Mouse (Mus musculus) retina, postnatal 7 days (tissue): ENCODE measurements around the gene Hpse2.
"Not testable (repeated sequence)": the region's sequence is repeated elsewhere in the genome, so short reads cannot be mapped to it uniquely, and the experiment has no call there.

Experiments
- DNase-seq: peaks from one replicate; pipeline ENCODE4 v3.0.0-alpha.2; 2012; ENCODE audit warnings: low read depth, low spot score

Gene Hpse2

GRCm38 (mm10) chr19:43388017-43388904 is at the start of gene Hpse2:
Hpse2 (minus strand) TSS chr19:43388355.
- no peak for DNase-seq

GRCm38 (mm10) chr19:43427446-43428224 is 39.5 kb upstream of the Hpse2 start:
- no peak for DNase-seq

- no peak for DNase-seq
Measured at GRCm38 (mm10) chr19:43424082-43424481, 35.9 kb upstream of the Hpse2 start.

DNA sequence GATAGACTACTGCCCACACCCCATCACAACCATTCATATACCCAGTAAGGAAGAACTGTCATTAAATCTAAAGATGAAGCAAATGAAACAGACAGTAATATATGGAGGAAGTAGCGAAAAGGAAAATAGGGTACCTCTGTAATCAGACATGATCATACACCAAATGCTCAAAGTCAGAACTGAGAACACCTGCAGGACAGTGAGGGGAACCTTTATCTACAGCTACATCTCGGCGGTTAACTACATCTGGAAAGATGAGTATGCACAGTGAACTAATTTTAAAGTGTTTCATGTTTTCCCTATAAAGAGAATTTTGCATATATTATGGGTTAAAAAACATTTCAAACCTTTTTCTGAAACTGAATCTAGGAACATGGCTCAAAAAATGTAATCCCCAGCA is 32.4 kb upstream of the Hpse2 start:
- no peak for DNase-seq

- no peak for DNase-seq
Measured at GRCm38 (mm10) chr19:43415565-43415964, 27.4 kb upstream of the Hpse2 start.

DNA sequence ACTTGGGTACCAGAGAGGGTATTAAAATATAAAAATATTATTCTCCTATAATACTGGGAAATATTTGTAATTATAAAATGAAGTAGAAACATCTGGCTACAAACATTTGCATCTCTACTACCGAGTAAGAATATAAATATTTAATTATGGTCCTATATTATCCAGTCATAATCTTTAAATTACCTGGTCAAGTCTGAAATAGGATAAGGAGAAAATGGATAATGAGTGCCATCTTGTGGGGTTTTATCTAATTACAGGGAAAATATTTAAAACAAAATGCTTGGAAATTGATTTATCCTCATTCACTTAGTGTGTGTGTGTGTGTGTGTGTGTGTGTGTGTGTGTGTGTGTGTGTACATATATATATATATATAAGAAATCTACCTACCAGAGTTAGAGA is 19.0 kb upstream of the Hpse2 start:
- DNase-seq = no peak

DNA sequence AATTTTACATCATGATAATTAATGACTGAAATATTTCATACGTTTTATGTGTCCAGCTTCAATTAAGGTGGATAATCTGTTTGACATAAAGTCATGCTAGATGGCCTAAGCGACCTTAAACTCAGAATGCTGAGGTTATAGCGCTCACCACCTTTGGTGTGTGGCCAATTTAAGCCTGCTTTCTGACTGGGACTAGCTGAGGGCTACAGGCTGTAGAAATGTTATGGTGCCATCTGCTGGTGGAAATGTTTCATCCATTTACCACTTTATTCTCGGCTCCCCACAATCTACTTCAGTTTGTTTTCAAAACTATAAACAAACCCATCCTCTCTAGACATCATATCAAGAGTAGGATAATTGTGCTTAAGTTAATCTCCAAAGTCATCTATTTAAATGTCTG is 8.2 kb upstream of the Hpse2 start:
- peak; percentile 50 for DNase-seq

DNA sequence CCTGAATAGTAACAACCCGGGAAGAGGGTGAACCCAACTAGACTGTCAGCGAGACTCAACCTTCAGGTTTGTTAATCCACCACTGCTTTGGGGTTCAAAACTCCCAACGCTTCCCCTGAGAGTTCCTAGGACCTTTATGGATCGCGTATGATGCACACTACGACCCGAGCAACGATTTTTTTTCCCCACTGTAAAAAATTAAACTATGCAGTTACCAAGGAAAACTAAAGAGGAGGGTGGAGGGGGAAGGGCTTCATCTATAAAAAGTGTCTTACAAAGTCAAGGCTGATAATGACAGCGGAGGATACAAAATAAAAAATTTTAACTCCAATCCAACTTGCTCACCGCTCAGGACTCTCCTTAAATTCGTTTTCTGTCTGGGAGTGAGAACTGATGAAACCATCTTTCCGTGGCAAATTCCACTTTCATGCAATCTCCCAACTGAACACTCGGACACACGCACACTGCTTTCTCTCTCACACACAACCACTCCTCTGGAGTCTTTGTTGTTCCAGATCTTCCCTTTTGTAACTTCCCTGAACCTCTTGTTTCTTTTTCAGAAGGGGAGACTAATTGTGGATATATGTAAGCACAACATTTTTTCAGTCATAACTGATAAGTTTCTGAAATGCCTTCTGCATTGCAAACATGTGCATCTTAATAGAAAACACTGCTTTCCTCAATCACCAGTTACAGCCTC is 934 bp downstream of the Hpse2 start:
- no peak for DNase-seq

DNA sequence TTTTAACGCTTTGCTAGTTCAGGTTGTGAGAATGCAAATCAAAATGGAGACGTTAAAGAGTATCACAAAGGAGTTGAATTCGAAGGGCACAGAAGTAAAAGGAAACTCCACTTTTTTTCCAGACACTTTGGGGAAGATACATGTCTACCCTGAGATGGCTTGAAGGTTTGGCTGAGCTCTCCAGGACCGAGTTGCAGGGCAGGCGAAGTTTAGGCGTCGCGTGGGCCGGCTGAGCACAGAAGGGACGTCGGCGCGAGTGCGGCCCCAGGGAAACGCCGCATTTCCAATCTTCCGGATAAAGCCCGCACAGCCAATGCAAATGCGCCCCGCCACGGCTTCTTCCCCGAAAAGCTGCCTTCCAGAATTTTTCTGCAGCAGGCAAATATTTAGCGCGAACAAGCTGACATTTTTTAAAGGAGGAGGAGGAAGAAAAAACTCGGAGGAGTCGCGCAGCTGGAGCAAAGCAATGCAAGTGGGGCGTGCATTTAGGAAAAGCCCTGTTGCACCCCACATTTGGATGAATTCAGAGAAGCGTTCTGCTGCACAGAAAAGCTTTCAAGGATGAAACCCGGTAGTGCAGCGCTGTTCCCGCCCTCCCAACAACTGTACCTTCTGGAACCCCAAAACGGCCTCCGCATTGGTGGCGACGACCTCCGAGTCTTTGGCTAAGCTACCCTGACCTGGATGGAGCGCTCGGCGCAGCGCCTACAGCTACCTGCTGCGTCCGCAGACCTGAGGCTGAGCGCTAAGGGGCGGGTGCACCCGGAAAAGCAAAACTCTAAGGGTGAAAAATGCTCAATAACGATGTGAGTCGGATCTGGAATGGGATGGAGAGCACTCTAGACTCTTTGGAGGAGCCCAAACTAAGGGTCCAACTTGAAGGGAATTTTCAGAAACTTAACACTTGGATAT is 1.9 kb downstream of the Hpse2 start:
- no peak for DNase-seq

GRCm38 (mm10) chr19:43385451-43385850 is 2.7 kb downstream of the Hpse2 start:
- no peak for DNase-seq

DNA sequence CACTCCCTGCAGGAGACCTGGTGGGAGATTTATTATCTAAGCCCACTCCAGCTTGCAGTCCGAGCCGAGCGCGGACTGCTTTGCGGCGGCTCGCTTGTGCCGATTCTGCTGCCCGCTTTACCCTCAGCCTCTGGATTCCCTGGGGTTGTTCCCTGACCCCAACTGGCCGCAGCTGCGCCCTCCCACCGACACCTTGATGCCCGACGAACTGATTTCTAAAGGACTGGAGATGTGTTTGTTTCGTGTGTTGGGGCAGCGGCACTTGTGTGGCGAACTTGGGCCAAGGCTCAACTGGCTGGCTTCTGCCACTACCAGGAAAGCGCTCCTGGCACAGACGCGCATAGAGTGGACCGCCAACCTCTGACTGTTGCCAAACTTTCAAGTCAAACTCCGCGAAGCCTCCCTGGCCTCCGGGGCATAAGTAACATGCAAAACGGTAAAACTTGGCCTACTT is 3.1 kb downstream of the Hpse2 start:
- no peak for DNase-seq

DNA sequence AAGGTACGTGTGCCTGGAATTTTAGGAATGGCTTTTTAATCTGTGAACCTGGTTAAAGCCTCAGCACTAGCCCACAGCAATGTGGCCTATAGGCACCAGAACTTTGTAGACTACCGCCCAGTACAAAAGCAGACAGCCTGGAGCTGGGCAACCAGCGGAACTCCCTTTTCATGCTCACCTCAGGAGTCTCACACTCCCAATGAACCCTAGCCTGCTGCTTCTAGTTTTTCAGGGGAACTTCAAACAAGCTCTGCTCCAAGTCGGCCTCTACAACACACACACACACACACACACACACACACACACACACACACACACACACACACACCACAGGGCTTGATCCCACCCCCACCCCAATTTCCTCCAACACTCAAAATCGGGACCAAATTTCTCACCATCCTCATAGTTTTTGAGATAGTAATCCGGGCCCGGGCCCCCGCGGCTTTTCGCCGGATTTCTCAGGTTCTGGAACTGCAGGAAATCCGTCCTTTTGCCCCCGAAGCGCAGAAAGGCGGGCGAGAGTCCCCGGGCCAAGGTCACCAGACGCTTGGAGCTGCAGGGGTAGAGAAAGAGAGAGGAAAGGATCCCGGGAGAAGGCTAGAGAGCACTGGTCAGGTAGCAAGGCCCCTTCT is 3.7 kb downstream of the Hpse2 start:
- DNase-seq = no peak

DNA sequence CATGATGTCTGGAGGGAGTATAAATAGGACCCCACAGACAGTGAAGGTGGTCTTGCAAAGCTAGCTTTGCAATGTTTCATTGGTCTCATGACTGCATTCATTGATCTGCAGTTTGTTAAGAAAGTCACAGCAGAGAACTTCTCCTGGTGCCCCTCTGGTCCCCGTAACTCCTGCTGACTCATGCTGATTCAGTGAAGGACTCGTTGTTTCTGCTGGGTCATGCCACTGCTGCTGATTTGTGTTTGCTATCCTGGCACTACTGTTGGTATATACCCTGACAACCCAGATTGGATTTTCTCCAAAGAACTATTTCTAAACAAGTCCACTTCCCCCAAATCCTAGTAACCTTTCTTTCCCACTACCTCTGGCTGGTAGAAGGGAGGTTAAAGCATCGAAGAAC is 29.3 kb downstream of the Hpse2 start:
- no peak for DNase-seq

GRCm38 (mm10) chr19:43311125-43311524 is 77.0 kb downstream of the Hpse2 start:
- DNase-seq = peak; percentile 31

- DNase-seq = no peak
Measured at GRCm38 (mm10) chr19:43306756-43307155, 81.4 kb downstream of the Hpse2 start.

DNA sequence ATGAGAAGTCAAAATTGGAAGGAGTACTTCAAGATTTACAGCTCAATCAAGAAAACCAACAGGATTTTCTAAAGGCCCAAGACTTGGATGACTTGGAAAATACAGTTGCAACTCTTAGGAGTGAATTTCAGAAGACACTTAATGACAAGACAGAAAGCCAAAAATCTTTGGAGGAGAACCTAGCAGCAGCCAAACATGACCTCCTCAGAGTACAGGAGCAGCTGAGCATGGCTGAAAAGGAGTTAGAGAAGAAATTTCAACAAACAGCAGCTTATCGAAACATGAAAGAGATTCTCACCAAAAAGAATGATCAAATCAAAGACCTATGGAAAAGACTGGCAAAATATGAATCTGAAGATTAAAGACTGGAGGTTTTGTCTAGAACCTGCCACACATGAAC is 106.8 kb downstream of the Hpse2 start:
- DNase-seq = not testable (repeated sequence)

GRCm38 (mm10) chr19:43243993-43244392 is 144.2 kb downstream of the Hpse2 start:
- DNase-seq = no peak

DNA sequence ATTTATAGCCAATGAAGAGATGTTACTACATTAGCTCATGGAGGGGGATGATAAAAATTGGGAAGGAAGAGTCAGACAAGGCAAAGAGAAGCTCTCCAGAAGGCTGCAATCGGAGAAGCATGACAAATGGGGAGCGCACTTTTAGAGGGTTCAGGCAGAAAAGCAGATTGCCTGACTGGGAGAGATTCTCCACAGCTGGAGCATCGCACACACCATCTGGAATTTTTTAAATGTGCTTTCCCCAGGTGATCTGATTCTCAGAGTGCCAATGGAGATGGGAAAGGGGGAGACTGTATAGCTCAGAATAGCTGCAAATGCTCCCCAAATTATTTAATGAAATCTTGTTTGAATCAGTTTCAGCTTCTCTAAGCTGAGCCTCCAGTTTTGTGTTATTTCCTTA is 156.4 kb downstream of the Hpse2 start:
- no peak for DNase-seq

DNA sequence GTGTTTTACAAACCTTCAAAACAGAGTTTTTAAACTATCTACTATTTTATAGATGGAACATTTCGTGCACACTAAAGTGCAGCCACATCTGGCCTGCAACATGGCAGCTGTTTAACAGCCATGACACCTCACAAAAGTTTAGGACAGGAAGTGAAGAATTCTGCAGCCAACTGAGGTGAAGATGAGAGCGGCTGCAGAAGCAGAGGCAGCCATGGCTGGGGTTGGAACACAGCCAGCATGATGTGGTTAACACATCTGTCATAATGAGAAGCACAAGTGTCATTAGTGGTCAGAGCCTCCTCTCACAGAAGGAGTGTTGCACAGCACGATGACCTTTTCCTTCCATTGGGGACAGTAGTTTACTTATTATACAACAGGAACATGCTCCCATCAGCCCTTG is 194.6 kb downstream of the Hpse2 start:
- DNase-seq = no peak

- no peak for DNase-seq
Measured at GRCm38 (mm10) chr19:43175437-43175965, 212.7 kb downstream of the Hpse2 start.
